Mouse (Mus musculus) skeletal muscle tissue, adult 2 months (tissue): ENCODE data around the gene Gm10330.
"Not testable (repeated sequence)": the region's sequence is repeated elsewhere in the genome, so short reads cannot be mapped to it uniquely, and the experiment has no call there.

Experiments
- DNase-seq: peaks from one replicate; pipeline ENCODE4 v3.0.0-alpha.2; 2012; ENCODE audit warnings: low read depth, low spot score

The Gm10330 gene

DNA sequence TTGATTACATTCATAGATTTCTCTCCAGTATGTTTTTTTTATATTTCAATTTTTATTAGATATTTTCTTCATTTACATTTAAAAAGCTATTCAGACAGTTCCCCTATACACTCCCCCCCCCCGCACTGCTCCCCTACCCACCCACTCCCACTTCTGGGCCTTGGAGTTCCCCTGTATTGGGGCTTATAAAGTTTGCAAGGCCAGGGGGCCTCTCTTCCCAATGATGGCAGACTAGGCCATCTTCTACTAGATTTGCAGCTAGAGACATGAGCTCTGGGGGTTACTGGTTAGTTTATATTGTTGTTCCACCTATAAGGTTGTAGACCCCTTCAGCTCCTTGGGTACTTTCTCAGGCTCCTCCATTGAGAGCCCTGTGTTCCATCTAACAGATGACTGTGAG lies at the start of gene Gm10330:
Gene Gm10330 (minus strand): TSS at position 101 of the 400 bp plus-strand sequence.
- DNase-seq = not testable (repeated sequence)

DNA sequence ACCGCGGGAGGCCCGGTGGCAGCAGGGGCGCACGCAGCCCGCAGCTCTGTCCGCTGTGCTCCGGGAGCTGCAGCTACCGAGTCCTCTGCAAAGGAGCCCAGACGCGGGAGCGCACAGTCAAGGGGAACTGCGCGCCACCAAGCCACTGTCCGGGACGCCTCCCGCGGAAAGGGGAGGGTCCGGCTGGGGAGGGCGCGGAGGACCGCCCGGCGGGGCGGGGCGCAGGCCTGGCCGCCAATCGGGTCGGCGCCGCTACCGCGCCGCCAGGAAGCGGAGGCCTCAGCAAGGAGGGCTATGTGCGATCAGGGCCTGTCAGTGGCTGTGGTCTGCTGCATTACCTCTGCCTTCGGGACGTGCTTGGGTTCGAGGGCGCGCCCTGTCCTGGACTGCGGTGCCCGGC lies 20.7 kb upstream of the Gm10330 start:
- not testable (repeated sequence) for DNase-seq

DNA sequence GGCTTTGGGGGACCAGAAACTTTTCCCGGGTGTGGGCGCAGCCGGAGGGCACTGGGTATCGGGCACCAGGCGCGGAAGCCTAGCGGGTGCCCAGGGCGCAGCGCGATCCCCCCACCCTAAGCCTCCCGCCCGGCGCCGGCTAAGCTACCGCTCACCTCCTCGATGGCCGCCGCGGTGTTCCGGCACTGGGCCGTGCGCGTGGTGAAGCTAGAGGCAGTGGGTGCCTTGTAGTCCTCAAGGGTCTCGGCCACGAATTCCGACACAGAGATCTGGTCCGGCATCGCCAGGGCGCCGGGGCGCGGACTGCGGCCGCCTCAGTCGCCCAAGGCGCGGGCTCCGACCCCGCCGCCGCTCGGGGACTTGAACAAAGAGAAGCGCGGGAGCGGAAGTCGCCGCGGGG lies 20.3 kb upstream of the Gm10330 start:
- not testable (repeated sequence) for DNase-seq
